Mouse (Mus musculus): ENCODE results near the gene Slc25a25. TPM values are rescaled to one million over a fixed set of nuclear protein-coding genes. Genes with fewer than 3 reads are reported as not detected.

The Slc25a25 gene
- polyA plus RNA-seq, 1 experiment from 2014 or later: 9.6 TPM

DNA sequence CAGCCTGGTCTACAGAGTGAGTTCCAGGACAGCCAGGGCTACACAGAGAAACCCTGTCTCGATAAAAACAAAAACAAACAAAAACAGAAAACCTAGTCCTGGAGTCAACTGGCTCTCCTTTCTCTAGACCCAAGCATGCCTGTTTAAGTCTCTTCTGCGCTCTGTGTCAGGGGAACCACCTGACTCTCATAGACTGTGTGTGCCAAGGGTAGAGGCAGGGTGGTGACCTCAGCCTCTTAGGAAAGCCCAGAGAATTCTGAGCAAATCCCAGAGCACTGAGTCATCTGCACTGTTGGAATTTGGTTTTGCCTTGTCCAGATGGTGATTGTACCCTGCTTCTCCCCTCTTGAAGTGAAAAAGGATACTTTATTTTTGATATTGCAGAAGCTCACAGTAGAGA is 7.1 kb upstream of the Slc25a25 start:
- no peak for ATAC-seq (ENCODE audit: insufficient read depth)
- Histone ChIP-seq H3K4me2 (no peak overlapping the region), H3K36me3 (replicated peaks) (peaks cover 13% of the 10 kb centered on the region; the same call in 1 of the 2 replicates), H3K27me3 (no peaks in the 10 kb centered on the region), H3K4me1 (replicated peaks) (peaks cover 14% of the 10 kb centered on the region), H3K9me3 (replicated peaks) (no peaks in the 10 kb centered on the region), H3K9ac (no peak overlapping the region), H3K27ac (replicated peaks) (no peak overlapping the region), H3K4me3 (replicated peaks) (no peak overlapping the region)
- WGBS (ENCODE audit: insufficient replicate concordance): 60% methylated on average over 2 of the region's 2 CpGs

GRCm38 (mm10) chr2:32455101-32455500 is 3.9 kb upstream of the Slc25a25 start:
- Histone ChIP-seq H3K9me3 (replicated peaks) (no peaks in the 10 kb centered on the region), H3K4me2 (no peak overlapping the region), H3K27me3 (no peaks in the 10 kb centered on the region), H3K36me3 (replicated peaks) (peaks cover 13% of the 10 kb centered on the region; the same call in 1 of the 2 replicates), H3K4me3 (replicated peaks) (no peak overlapping the region), H3K27ac (replicated peaks) (no peak overlapping the region), H3K9ac (no peak overlapping the region), H3K4me1 (replicated peaks) (peaks cover 36% of the 10 kb centered on the region)
- WGBS (ENCODE audit: insufficient replicate concordance): 75% methylated on average over 8 of the region's 8 CpGs
- no peak for ATAC-seq (ENCODE audit: insufficient read depth)

DNA sequence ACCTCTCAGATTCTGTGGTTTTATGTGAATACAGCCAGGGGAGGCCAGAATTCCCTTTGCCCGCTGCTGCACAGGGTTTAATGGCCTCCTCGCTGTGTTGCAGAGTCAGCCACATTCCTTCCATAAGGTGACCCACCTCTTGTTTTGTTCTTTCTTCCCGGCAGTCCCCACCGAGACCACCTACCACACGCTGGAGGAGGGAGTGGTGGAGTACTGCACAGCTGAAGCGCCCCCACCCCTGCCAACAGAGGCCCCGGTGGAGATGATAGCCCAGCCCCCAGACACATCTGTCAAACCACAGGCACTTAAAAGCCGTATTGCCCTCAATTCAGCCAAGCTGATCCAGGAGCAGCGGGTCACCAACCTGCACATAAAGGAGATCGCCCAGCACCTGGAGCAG is 3.4 kb upstream of the Slc25a25 start:
- 74% methylated on average over 10 of the region's 10 CpGs for WGBS (ENCODE audit: insufficient replicate concordance)
- no peak overlapping the region for H3K27ac ChIP-seq (replicated peaks)
- H3K27me3 ChIP-seq: no peaks in the 10 kb centered on the region
- no peak overlapping the region for H3K4me2 ChIP-seq
- H3K36me3 ChIP-seq (replicated peaks): peaks cover 13% of the 10 kb centered on the region; the same call in 1 of the 2 replicates
- H3K9me3 ChIP-seq (replicated peaks): no peaks in the 10 kb centered on the region
- no peak for ATAC-seq (ENCODE audit: insufficient read depth)
- H3K4me1 ChIP-seq (replicated peaks): peaks cover 41% of the 10 kb centered on the region
- H3K4me3 ChIP-seq (replicated peaks): no peak overlapping the region
- no peak overlapping the region for H3K9ac ChIP-seq

- 62% methylated on average over 5 of the region's 5 CpGs for WGBS (ENCODE audit: insufficient replicate concordance)
- no peak for ATAC-seq (ENCODE audit: insufficient read depth)
- Histone ChIP-seq H3K27me3 (no peaks in the 10 kb centered on the region), H3K4me1 (replicated peaks) (peaks cover 48% of the 10 kb centered on the region), H3K9ac (no peak overlapping the region), H3K4me3 (replicated peaks) (no peak overlapping the region), H3K27ac (replicated peaks) (no peak overlapping the region), H3K9me3 (replicated peaks) (no peaks in the 10 kb centered on the region), H3K36me3 (replicated peaks) (peaks cover 13% of the 10 kb centered on the region; the same call in 1 of the 2 replicates), H3K4me2 (peak overlapping the region; percentile 97; the same call in 1 of the 2 replicates)
These were observed 2.5 kb upstream of the Slc25a25 start for GRCm38 (mm10) chr2:32453641-32454303.

- 83% methylated on average over 16 of the region's 16 CpGs for WGBS (ENCODE audit: insufficient replicate concordance)
These were observed 1.3 kb upstream of the Slc25a25 start for GRCm38 (mm10) chr2:32452441-32452971.

DNA sequence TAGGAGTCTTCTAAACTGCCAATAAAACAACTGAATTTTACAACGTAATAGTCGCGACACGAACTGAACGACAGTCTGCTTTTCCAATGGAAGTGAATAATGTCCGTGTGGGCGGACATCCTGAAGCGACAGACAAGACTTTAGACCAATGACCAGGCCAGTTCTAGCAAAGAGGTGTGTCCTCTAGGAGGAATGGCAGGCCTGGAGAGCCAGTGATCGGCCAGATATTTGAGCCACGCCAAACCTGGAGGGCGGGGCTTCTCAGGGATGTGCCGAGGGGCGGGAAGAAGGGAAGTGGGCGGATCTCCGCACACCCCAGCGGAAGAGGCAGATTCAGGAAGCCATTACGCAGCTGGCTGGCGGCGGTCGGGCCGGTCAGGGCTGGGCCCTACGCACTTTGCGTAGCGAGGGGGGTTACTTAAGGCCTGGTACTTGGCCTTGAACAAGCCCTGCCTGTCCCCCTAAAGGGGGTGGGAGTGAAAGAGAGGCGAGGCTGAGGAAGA is 676 bp upstream of the Slc25a25 start:
- WGBS (ENCODE audit: insufficient replicate concordance): 0% methylated on average over 25 of the region's 25 CpGs
- no peaks in the 10 kb centered on the region for H3K9me3 ChIP-seq (replicated peaks)
- no peaks in the 10 kb centered on the region for H3K27me3 ChIP-seq
- peak overlapping the region; percentile 97 for H3K4me2 ChIP-seq
- H3K27ac ChIP-seq (replicated peaks): peak overlapping the region; percentile 98
- H3K4me1 ChIP-seq (replicated peaks): peaks cover 63% of the 10 kb centered on the region
- H3K4me3 ChIP-seq (replicated peaks): peak overlapping the region; percentile 94
- H3K36me3 ChIP-seq (replicated peaks): peaks cover 13% of the 10 kb centered on the region; the same call in 1 of the 2 replicates
- peak; percentile 96 for ATAC-seq (ENCODE audit: insufficient read depth)
- peak overlapping the region; percentile 65 for H3K9ac ChIP-seq

More at GRCm38 (mm10) chr2:32452441-32452971, 1.3 kb upstream of the Slc25a25 start:
- peaks cover 57% of the 10 kb centered on the region for H3K4me1 ChIP-seq (replicated peaks)
- H3K9me3 ChIP-seq (replicated peaks): no peaks in the 10 kb centered on the region
- H3K9ac ChIP-seq: peak overlapping the region; percentile 51
- peak overlapping the region; percentile 74 for H3K27ac ChIP-seq (replicated peaks)
- H3K4me2 ChIP-seq: peak overlapping the region; percentile 97
- H3K27me3 ChIP-seq: no peaks in the 10 kb centered on the region
- ATAC-seq (ENCODE audit: insufficient read depth): no peak
- H3K4me3 ChIP-seq (replicated peaks): peak overlapping the region; percentile 94
- H3K36me3 ChIP-seq (replicated peaks): peaks cover 13% of the 10 kb centered on the region; the same call in 1 of the 2 replicates

DNA sequence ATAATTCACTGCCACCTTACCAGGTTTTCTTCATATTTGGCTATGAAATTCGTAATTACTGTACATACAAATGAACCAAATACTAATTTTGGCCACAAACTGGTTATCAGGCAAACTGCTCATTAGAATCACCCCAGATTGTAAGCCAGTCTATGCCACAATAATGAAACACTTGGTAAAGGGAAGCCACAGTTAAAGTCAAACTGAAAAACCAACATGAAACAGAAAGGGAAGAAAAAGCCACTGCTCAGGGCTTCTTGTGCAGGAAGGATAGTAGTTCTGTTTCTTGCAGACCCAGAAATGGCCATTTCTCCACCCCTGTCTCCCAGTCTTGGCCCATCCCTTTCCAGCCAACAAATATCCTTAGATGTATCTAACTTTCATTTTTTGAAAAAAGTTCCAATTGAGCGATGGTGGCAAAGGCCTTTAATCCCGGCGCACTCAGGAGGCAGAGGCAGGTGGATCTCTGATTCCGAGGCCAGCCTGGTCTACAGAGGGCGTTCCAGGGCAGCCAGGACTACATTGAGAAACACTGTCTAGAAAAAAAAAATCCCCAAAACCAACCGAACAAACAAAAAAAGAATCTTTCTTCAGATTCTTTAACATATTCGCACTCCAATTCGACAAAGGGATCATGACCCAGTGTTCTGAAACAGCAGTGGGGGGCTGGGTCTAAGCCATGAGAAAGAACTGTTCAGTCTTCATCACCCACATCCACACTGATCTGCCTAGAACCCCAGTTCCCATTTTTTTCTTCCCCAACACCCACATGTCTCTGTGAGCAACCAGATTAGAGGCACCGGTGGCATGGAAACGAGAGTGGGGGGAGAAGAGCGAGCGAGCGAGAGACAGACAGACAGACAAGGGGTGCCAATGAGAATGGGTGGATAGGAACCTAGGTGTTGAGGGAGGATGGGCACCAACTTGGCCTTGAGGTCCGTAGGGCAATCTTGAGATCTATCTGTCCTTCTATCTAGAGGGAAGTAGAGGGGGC is 1.2 kb downstream of the Slc25a25 start, which contains the start of gene Naif1:
Gene Naif1 (plus strand): TSS at position 697 of the 994 bp plus-strand sequence.
- peaks cover 78% of the 10 kb centered on the region for H3K4me1 ChIP-seq (replicated peaks)
- 52% methylated on average over 15 of the region's 15 CpGs for WGBS (ENCODE audit: insufficient replicate concordance)
- no peak for ATAC-seq (ENCODE audit: insufficient read depth)

GRCm38 (mm10) chr2:32448480-32448879 is 2.8 kb downstream of the Slc25a25 start:
- no peak for ATAC-seq (ENCODE audit: insufficient read depth)
- no peak overlapping the region; the same call in 1 of the 2 replicates for H3K27ac ChIP-seq (replicated peaks)

More for the DNA sequence above, 1.2 kb downstream of the Slc25a25 start, which contains the start of gene Naif1:
- H3K4me3 ChIP-seq (replicated peaks): peak within 1 kb of the TSS; percentile 94
- peak within 1 kb of the TSS; percentile 98 for H3K27ac ChIP-seq (replicated peaks)
- peak within 1 kb of the TSS; percentile 93 for H3K9ac ChIP-seq
- H3K27me3 ChIP-seq: no peaks in the 10 kb centered on the region
- peak within 1 kb of the TSS; percentile 97 for H3K4me2 ChIP-seq
- H3K36me3 ChIP-seq (replicated peaks): 0 out of 2 replicates have a peak, but pooled peaks cover 2% of the 10 kb centered on the region
- no peaks in the 10 kb centered on the region for H3K9me3 ChIP-seq (replicated peaks)

GRCm38 (mm10) chr2:32447264-32447936 is 3.8 kb downstream of the Slc25a25 start:
- Histone ChIP-seq H3K9ac (0 out of 2 replicates have a peak overlapping the region, but pooled peaks have one; percentile 5), H3K27me3 (no peaks in the 10 kb centered on the region), H3K4me2 (peak overlapping the region; percentile 39), H3K9me3 (replicated peaks) (no peaks in the 10 kb centered on the region), H3K27ac (replicated peaks) (peak overlapping the region; percentile 76), H3K36me3 (replicated peaks) (0 out of 2 replicates have a peak, but pooled peaks cover 6% of the 10 kb centered on the region), H3K4me3 (replicated peaks) (no peak overlapping the region), H3K4me1 (replicated peaks) (peaks cover 73% of the 10 kb centered on the region)
- ATAC-seq (ENCODE audit: insufficient read depth): no peak
- WGBS (ENCODE audit: insufficient replicate concordance): 28% methylated on average over 9 of the region's 9 CpGs

More at GRCm38 (mm10) chr2:32448480-32448879, 2.8 kb downstream of the Slc25a25 start:
- no peaks in the 10 kb centered on the region for H3K9me3 ChIP-seq (replicated peaks)
- no peak overlapping the region for H3K4me3 ChIP-seq (replicated peaks)
- H3K27me3 ChIP-seq: no peaks in the 10 kb centered on the region
- no peak overlapping the region; the same call in 1 of the 2 replicates for H3K4me2 ChIP-seq
- 50% methylated on average over 1 of the region's 1 CpGs for WGBS (ENCODE audit: insufficient replicate concordance)
- peaks cover 75% of the 10 kb centered on the region for H3K4me1 ChIP-seq (replicated peaks)
- H3K9ac ChIP-seq: 0 out of 2 replicates have a peak overlapping the region, but pooled peaks have one; percentile 8
- 0 out of 2 replicates have a peak, but pooled peaks cover 6% of the 10 kb centered on the region for H3K36me3 ChIP-seq (replicated peaks)

DNA sequence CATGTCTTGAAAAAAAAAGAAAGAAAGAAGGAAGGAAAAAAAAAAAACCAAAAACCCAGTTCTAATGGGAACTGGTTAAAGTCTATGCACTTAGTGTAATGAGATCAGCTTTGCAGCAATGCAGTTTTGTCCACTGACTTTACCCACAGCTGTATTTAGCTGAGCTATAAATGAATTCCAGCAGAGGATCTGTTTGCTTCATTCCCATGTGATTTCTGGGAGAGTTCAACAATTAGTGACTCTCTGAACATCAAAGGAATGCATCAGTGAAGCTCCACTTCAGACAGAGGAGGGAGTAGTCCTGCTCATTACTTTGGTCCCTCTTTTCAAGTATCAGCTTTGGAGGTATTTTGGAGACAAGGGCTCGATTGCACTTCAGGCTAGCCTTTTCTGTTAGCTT is 5.7 kb downstream of the Slc25a25 start:
- H3K4me3 ChIP-seq (replicated peaks): no peak overlapping the region
- peaks cover 76% of the 10 kb centered on the region for H3K4me1 ChIP-seq (replicated peaks)
- WGBS (ENCODE audit: insufficient replicate concordance): 51% methylated on average over 1 of the region's 1 CpGs
- no peak overlapping the region for H3K9ac ChIP-seq
- H3K9me3 ChIP-seq (replicated peaks): no peaks in the 10 kb centered on the region
- H3K27ac ChIP-seq (replicated peaks): no peak overlapping the region
- no peak for ATAC-seq (ENCODE audit: insufficient read depth)
- no peaks in the 10 kb centered on the region for H3K27me3 ChIP-seq
- no peak overlapping the region for H3K4me2 ChIP-seq
- 0 out of 2 replicates have a peak, but pooled peaks cover 6% of the 10 kb centered on the region for H3K36me3 ChIP-seq (replicated peaks)
